Mouse (Mus musculus): ENCODE data around the gene Traf4. TPM values are rescaled to one million over a fixed set of nuclear protein-coding genes. Genes with fewer than 3 reads are reported as not detected.

Traf4 gene
- polyA plus RNA-seq, 1 experiment from 2014 or later = 75.6 TPM

DNA sequence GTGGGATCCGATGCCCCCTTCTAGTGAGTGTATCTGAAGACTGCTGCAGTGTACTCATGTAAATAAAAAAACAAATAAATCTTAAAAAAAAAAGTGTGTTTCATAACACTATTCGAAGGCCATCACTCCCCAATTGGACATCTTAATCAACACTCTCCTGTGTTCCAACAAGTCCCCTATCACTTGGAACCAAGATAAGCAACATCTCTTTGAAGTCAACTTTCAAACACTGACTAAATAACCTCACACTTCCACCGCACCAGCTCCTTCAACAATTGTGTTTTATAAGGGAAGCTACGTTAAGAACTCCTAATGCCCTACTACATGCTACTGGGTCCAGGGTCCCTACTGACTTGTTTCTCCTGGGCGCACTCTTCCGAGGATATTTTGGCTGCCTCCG is 17.1 kb upstream of the Traf4 start:
- Histone ChIP-seq H3K27me3 (ENCODE audit: insufficient read depth, low read length) (no peaks in the 10 kb centered on the region), H3K9ac (peak overlapping the region; percentile 95), H3K27ac (ENCODE audit: low read depth) (peak overlapping the region; percentile 13; the same call in 1 of the 2 replicates), H3K4me3 (ENCODE audit: low read depth, low read length) (peak overlapping the region; percentile 96), H3K4me1 (ENCODE audit: insufficient read depth) (peaks cover 6% of the 10 kb centered on the region; the same call in 1 of the 2 replicates), H3K9me3 (ENCODE audit: low read depth, low read length) (no peaks in the 10 kb centered on the region), H3K4me2 (peak overlapping the region; percentile 96), H3K36me3 (ENCODE audit: insufficient read depth) (peaks cover 33% of the 10 kb centered on the region)
- no peak for TF ChIP-seq CTCF (IDR thresholded peaks at IDR 0.05; ENCODE audit: low read depth)
- 2% methylated on average over 7 of the region's 7 CpGs for WGBS
- DNase-seq (no peak), ATAC-seq (ENCODE audit: insufficient read depth) (no peak)

GRCm38 (mm10) chr11:78181830-78182357 is 16.5 kb upstream of the Traf4 start:
- H3K4me1 ChIP-seq (ENCODE audit: insufficient read depth) = peaks cover 6% of the 10 kb centered on the region; the same call in 1 of the 2 replicates
- peak overlapping the region; percentile 96 for H3K4me2 ChIP-seq
- H3K9ac ChIP-seq = peak overlapping the region; percentile 95
- no peaks in the 10 kb centered on the region for H3K27me3 ChIP-seq (ENCODE audit: insufficient read depth, low read length)
- DNase-seq (no peak), ATAC-seq (ENCODE audit: insufficient read depth) (no peak)
- 34% methylated on average over 2 of the region's 2 CpGs for WGBS
- peak overlapping the region; percentile 13; the same call in 1 of the 2 replicates for H3K27ac ChIP-seq (ENCODE audit: low read depth)
- H3K9me3 ChIP-seq (ENCODE audit: low read depth, low read length) = no peaks in the 10 kb centered on the region
- H3K4me3 ChIP-seq (ENCODE audit: low read depth, low read length) = peak overlapping the region; percentile 96
- no peak for TF ChIP-seq CTCF (IDR thresholded peaks at IDR 0.05; ENCODE audit: low read depth)
- peaks cover 33% of the 10 kb centered on the region for H3K36me3 ChIP-seq (ENCODE audit: insufficient read depth)

DNA sequence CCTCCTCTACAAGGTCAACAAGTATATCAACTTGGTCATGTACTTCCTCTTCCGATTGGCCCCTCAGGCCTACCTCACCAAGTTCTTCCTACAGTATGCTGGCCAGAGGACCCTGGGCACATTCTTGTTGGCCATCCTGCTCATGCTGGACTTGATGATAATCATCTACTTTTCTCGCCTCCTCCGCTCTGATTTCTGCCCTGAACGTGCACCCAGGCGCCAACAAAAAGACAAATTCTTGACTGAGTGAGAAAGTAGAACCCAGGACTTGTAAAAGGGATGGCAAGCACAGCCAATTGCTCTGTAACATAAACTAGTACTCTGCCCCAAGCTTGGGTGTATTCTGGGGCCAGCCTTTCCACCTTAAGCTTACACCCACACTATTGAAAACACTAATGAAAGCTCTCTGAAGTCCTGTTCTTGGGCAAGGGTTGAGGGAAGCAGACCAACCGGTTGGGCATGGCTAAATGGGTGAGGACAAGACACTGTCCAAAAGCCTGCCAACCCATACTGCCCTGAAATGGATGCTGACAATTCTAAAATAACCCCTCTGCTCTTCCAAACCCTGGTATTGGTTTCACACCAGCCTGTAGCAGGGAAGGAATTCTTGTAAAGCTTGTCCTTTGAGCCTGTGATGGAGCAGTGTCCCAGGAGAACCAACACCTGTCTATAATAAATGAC is 14.8 kb upstream of the Traf4 start:
- DNase-seq = no peak
- no peak for TF ChIP-seq CTCF (IDR thresholded peaks at IDR 0.05; ENCODE audit: low read depth)
- Histone ChIP-seq H3K4me3 (ENCODE audit: low read depth, low read length) (peak overlapping the region; percentile 59), H3K4me2 (peak overlapping the region; percentile 96), H3K4me1 (ENCODE audit: insufficient read depth) (peaks cover 6% of the 10 kb centered on the region; the same call in 1 of the 2 replicates), H3K36me3 (ENCODE audit: insufficient read depth) (peaks cover 33% of the 10 kb centered on the region), H3K9me3 (ENCODE audit: low read depth, low read length) (no peaks in the 10 kb centered on the region), H3K27ac (ENCODE audit: low read depth) (peak overlapping the region; percentile 97; the same call in 1 of the 2 replicates), H3K9ac (no peak overlapping the region), H3K27me3 (ENCODE audit: insufficient read depth, low read length) (no peaks in the 10 kb centered on the region)
- ATAC-seq (ENCODE audit: insufficient read depth) = no peak
- 56% methylated on average over 6 of the region's 6 CpGs for WGBS

GRCm38 (mm10) chr11:78179438-78179999 is 14.1 kb upstream of the Traf4 start:
- ATAC-seq (ENCODE audit: insufficient read depth) (no peak), DNase-seq (no peak)
- Histone ChIP-seq H3K27me3 (ENCODE audit: insufficient read depth, low read length) (no peaks in the 10 kb centered on the region), H3K9me3 (ENCODE audit: low read depth, low read length) (no peaks in the 10 kb centered on the region), H3K36me3 (ENCODE audit: insufficient read depth) (peaks cover 33% of the 10 kb centered on the region), H3K27ac (ENCODE audit: low read depth) (peak overlapping the region; percentile 97), H3K9ac (peak overlapping the region; percentile 77), H3K4me3 (ENCODE audit: low read depth, low read length) (peak overlapping the region; percentile 59), H3K4me1 (ENCODE audit: insufficient read depth) (peaks cover 6% of the 10 kb centered on the region; the same call in 1 of the 2 replicates), H3K4me2 (peak overlapping the region; percentile 96)
- 22% methylated on average over 8 of the region's 8 CpGs for WGBS
- no peak for TF ChIP-seq CTCF (IDR thresholded peaks at IDR 0.05; ENCODE audit: low read depth)

GRCm38 (mm10) chr11:78178859-78179437 is 13.6 kb upstream of the Traf4 start:
- H3K9me3 ChIP-seq (ENCODE audit: low read depth, low read length) = no peaks in the 10 kb centered on the region
- under 1% methylated on average over 29 of the region's 29 CpGs for WGBS
- peak overlapping the region; percentile 96 for H3K4me2 ChIP-seq
- H3K9ac ChIP-seq = peak overlapping the region; percentile 77
- H3K27me3 ChIP-seq (ENCODE audit: insufficient read depth, low read length) = no peaks in the 10 kb centered on the region
- peaks cover 33% of the 10 kb centered on the region for H3K36me3 ChIP-seq (ENCODE audit: insufficient read depth)
- TF ChIP-seq CTCF (IDR thresholded peaks at IDR 0.05; ENCODE audit: low read depth) = no peak; the same call in 1 of the 2 replicates
- 0 out of 2 replicates have a peak, but pooled peaks have one; percentile 10 for ATAC-seq (ENCODE audit: insufficient read depth)
- peak overlapping the region; percentile 97 for H3K27ac ChIP-seq (ENCODE audit: low read depth)
- H3K4me1 ChIP-seq (ENCODE audit: insufficient read depth) = peaks cover 6% of the 10 kb centered on the region; the same call in 1 of the 2 replicates
- DNase-seq = peak; percentile 91
- peak overlapping the region; percentile 59 for H3K4me3 ChIP-seq (ENCODE audit: low read depth, low read length)

- Histone ChIP-seq H3K27ac (ENCODE audit: low read depth) (peak overlapping the region; percentile 97), H3K27me3 (ENCODE audit: insufficient read depth, low read length) (no peaks in the 10 kb centered on the region), H3K4me2 (peak overlapping the region; percentile 96), H3K4me1 (ENCODE audit: insufficient read depth) (peaks cover 6% of the 10 kb centered on the region; the same call in 1 of the 2 replicates), H3K36me3 (ENCODE audit: insufficient read depth) (peaks cover 33% of the 10 kb centered on the region), H3K4me3 (ENCODE audit: low read depth, low read length) (peak overlapping the region; percentile 59), H3K9ac (peak overlapping the region; percentile 77), H3K9me3 (ENCODE audit: low read depth, low read length) (no peaks in the 10 kb centered on the region)
- TF ChIP-seq CTCF (IDR thresholded peaks at IDR 0.05; ENCODE audit: low read depth) = peak; percentile 99
- peak; percentile 85 for ATAC-seq (ENCODE audit: insufficient read depth)
- WGBS = under 1% methylated on average over 82 of the region's 84 CpGs
- peak; percentile 100 for DNase-seq
Measured at GRCm38 (mm10) chr11:78177903-78178858, 12.8 kb upstream of the Traf4 start.

Measured in lung, embryonic 14.5 days (tissue).